Mouse (Mus musculus) megakaryocyte, embryonic 14.5 days (primary cell): ENCODE measurements around the gene Sdha.

Source experiments
- FLI1 ChIP-seq: IDR thresholded peaks from 2 replicates; pipeline ENCODE4 v1.6.1; 2012; ENCODE audit warnings: low read length, inconsistent platforms, mixed read lengths
- GATA1 ChIP-seq: IDR thresholded peaks from 3 replicates; pipeline ENCODE4 v1.6.1; 2012; ENCODE audit warnings: mixed read lengths, low read length, inconsistent platforms, borderline replicate concordance

- no peak for TF ChIP-seq GATA1
- TF ChIP-seq FLI1 = no peak
Measured at GRCm38 (mm10) chr13:74350435-74350906, 391 bp upstream of the Sdha start.
